Mouse (Mus musculus) lung, postnatal 14 days (tissue): ENCODE measurements around the gene Gpr18.

ENCODE experiments used
- DNase-seq: peaks from one replicate; pipeline ENCODE4 v3.0.0; 2021

Gene Gpr18

DNA sequence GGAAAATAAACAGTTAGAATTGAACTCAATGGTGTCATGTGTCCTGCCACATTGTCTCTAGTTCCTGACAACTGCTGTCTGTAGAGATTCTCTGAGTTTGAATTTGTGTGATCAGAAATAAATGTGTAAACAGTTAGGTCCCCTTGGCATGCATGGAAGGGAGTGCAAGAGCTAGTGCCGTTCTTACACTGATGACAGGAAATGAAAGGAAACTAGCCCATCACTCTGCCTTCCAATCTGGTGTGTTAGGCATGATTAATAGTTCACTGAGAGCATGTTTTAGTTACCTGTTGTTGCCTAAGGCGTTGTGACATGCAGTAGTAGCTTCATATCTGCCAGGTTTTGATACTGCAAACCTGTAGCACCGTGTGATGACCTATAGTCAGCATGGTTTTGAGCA is 32.4 kb upstream of the Gpr18 start:
- DNase-seq: no peak

DNA sequence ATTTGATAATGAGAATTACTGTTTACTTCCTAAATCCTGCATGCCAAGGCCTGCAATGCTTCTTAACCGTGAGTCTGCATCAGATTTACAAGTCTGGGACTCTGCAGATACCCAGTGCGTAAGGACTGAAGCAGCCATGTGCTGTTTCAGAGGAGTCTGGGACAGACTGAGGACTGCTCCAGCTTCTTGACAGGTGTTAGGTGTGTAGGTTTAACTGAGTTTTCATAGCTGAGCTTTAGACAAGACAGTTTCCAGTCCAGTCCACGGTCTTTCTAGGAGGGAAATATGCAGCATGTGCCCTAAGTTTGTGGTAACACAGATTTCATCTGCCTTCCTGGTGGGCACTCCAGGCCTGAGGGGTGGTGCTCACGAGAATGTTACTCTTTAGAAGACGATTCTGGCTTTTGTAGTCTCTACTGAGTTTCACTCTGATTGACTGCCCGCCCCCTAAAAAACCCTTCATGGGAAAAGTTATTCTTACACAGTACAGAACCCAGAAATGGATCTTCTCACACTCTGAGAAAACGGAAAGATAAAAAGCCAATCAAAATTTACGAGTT is 31.7 kb upstream of the Gpr18 start:
- no peak for DNase-seq

DNA sequence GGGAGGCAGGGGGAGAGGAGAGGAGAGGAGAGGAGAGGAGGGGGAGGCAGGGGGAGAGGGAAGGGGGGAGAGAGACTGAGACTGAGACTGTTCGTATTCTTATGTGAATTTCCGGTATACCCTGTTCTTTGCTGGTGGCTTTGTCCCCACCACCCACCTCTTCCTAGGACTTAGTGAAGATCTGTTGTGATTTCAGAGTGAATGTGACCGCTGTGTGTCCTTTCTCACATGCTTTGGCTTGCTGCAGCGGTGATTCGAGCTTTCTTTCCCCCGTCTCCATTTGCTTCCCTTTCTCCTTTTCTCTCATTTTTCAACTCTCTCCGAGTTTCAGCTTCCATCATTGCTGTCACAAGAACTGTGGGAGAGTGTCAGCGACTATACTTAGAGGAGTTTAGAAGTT is 31.1 kb upstream of the Gpr18 start:
- DNase-seq: no peak

DNA sequence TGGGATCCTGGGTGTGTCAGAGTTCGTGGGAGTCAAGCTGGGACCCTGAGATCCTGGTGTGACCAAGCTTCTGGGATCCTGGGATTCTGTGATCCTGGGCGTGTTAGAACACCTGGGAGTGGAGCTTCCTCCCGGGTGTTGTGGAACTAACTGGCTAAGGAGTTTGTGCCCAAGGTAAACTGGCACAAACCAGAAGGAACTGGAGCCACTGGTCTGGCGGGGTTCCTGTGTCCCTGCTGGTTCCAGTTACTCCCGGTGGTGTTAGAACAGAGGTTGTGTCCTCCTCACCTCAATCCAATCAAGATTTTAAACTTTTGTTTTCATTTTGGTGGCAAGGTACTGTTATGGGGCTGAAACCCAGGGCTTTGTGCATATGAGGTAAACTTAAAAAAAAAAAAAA is 30.6 kb upstream of the Gpr18 start:
- DNase-seq: no peak

DNA sequence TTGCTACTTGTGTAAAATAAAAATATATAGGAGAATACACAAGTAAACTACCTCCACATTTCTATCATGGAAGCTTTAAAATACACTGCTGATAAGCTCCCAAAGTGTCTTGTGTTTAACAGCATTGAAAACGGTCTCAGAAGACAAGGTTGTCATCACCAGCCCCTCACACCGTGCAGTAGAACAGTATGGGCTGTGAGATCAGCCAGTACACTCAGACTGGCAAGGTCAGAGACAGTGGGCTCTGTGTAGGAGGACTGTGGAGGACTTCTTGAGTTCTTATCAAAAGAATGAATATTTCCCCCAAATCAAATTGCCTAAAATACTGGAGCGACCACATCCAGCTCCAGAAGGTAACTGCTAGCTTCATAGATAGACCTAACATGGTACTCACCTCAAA is 24.0 kb upstream of the Gpr18 start:
- no peak for DNase-seq

DNA sequence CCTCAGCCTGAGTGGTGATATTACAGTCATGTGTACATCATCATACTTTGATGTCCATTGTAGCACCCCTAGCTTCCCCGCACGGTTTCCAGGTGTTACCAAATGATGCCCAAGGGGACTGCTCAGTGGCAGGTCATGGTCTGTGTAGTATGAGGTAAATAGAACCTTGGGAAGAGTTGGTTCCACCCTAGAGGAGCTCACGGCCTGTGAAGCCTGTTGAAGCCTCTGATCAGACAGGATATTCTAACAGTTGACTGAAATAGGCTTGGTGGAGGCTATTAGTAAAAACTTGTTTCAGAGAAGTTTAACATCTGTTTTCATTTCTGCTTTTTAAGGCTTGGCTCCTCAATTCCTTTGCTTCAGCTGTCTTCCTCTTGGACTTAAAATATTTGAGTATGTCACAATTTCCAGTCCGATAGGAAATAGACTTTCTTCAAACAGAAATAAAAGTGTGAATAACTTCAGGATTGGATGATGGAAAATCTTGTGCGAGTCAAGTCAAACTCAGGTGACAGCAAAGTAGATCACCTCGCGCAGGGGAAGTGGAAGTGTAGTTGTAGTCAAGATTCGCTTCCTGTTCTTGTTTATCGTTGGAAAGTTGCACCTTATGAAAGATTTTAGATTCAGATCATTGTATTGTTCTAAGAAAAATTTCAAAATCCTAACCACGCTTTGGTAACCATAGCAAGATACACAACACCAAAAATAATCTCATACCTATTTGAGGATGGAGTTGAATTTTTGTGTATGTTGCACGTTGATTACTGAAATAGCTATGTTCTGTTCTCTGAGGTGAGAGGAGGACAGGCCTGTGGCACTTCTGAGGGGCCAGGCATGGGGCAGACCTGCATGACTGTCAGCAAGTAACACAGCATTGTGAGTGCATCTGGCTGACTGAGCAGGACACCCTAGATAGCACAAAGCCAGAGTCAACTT is 22.9 kb upstream of the Gpr18 start:
- DNase-seq: no peak

DNA sequence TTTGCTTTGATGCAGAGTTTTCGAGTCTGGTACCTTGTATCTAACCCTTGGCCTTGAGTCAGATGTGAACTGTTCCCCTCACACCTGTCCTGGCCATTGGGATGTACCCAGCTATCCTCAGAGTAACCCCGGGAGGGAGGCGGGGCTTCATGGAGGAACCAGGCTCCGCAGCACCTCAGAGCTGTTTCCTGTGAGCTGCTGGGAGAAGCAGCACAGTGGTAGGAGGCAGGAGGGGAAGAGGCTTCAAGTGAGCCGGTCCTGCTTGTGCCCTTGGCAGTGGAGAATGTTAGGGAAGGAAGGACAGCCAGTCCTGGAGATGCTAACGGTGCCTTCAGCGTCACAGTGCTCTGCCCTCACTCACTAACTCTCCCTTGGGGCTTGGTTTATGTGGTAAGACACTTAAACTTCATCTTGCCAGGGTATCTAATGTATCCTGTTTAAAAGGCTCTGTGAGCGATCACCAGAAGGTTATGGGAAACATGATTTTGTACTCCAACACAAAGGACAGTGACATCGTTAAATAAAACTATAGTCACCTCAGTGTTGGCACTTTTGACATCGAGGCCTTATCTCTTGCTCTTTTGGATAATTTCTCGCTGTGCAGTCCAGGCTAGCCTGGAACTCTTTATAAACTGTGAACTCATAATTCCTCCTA is 22.1 kb upstream of the Gpr18 start:
- DNase-seq: no peak

DNA sequence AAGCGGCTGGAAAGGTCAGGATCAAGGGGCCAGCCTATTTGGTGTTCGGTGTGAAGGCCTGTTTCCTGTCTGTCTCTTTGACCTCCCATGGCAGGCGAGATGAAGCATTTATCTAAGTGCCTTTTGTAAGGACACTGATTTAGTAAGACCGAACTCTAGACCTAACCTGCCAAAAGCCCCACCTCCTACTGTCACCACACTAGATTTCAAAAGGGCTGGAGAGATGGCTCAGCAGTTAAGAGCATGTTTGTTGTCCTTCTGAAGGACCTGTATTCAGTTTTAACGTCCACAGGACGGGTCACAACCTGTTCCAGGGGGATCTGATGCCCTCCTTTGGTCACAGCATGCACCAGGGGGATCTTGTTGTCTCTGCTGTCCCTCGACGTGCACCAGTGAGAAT is 21.3 kb upstream of the Gpr18 start:
- DNase-seq: no peak

DNA sequence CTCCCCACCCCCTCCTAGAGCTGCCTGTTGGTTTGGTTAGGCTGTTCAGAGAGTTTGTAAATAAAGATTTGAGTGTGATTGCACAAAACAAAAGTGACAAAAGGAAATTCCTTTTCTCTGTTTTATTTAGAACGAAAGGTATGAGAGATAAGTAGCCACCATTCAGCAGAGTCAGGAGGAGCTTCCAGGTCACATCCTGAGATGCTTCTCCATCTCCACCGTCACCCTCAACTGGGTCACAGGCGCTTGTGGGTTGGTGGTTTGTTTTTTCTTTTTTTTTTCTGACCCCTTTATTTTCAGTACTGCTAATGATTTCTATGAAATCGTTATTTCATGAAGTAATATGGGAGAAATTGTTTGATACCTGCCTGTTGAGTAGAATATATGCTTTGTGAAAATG is 20.8 kb upstream of the Gpr18 start:
- DNase-seq: no peak

DNA sequence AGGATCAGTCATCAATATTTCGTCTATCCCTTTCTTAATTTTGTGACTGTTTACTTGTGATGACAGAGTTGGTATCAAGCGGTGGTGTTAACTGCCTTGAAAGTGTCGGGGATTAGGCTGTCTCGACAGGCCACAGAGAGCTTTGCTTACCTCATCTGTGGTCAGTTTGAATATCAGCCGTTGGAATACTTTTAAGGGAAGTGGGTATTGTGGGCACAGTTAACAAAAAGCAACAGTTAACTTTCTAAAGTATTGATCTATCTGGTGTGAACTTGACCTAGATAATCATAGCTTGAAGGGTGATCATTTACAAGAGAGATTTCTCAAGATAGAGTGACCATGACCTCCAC is 19.0 kb upstream of the Gpr18 start:
- no peak for DNase-seq

DNA sequence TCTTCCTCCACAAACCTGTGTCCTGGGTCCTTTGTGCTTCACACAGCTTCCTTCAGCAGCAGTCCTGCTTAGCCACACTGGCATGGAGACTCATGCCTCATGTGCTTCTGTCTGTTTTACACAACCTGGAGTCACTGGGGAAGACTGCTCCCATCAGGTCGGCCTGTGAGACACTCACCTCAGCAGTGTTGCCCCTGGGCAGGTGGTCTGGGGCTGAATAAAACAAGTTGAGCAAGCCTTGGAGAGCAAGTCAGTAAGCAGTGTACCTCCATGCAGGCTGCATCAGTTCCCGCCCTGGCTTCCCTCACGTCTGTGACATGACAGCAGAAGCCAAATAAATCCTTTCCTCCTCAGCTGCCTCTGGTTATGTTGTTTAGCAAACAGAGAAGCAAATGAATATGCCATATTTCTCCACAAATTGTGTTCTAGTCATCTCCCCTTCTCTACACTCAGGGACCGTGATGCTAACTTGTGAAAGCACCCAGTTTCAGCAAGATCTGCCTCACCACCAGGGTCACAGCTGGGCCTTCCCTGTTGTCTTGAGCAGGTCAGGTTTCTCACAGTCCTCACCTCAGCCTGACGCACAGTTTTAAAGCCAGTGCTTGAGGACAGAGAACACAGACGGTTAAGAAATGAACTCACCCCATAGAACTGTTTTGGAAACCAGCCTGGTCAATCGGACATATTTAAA is 18.5 kb upstream of the Gpr18 start:
- no peak for DNase-seq

DNA sequence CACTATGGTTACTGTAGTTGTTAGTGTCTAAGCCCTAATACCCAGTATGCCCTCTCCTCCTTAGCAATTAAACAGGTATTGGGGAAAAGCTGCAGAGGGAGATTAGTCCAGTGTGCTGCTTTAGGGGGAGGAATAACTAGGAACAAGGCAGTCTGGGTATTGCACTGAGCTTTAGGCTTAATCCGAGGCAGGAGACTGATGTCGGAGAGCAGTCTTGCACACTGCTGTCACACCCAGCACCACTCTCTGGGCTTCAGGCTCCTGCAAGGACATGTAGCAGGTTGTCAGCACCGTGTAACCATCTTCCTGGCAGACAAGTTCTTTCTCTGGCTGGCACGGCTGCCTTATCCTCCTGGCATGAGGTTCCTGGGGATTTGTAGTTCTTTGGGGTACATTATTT is 16.6 kb upstream of the Gpr18 start:
- no peak for DNase-seq

DNA sequence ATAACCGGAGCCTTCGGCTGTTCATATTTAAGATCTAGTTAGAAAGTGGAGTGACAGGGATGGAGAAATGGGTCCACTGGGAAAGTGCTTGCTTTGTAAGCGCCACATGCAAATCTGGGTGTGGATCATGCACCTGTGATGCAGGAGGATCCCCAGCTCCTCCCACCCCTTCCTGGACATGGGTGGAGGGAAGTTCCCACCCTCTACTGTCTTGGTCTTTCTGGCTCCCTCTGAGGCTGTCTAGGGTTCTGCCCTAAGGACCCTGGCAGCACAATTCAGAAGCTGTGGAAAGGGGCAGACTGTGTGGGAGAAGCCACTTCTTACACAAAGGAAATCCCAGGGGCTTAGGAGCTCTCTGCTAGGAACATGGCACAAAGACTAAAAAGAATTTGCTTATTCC is 16.0 kb upstream of the Gpr18 start:
- no peak for DNase-seq

DNA sequence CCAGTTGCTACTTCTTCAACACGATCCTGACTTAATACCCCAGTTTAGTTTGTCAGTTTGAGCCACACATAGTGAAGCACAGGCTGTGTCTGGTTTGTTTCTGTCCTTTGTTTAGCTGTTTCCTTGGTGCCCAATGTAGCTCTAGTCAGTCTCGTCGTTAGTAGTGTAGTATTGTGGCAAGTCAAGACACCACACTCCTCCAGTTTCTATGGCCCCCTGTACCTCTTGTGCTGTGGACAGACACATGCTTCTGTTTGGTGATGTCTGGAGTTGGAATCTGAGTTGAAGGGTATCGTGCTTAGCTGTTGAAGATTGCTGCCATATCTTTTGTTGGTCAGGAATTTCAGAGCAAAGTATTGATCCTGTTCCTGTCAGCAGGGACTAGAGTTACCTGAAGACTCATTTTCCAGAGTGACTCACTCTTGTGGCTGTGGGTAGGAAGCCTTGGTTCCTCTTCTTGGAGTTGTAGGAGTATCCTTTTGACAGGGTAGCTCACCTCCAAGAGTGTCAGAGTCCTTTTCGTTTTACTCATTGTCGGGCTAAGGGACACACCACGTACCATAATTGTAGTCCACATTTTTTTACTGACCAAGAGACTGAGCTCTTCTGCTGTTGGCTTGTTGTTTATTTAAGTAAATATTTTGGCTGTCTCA is 15.3 kb upstream of the Gpr18 start:
- DNase-seq: no peak

DNA sequence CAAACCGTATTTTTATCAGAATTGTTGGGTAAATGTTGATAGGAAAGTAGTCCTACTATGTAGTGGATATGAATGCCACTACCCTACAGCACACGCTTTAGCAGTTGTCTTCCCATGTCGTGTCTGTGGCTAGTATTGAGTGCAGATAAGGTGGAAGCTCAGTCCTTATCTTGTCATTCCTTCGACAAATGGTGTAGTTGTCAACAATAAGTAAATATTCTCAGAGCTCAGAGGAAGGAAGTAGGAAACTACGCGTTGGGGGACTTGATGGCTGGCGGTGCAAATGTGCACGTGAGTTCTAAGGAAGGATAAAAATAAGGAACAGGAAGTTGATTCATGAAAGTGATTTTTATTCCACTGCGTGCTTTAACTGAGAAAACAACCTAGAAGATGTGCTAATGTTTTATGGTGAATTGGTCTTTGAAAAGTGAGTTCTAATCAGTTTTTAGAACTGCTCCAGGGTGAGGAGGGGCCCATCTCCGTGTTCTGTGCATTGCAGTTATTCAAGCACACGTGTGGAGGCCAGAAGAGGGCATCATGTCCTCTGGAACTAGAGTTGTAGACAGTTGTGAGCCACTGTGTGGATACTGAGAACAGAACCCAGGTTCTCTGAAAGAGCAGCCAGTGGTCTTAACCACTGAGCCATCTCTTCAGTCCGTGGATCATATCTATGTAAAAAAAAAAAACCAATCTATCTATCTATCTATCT is 13.8 kb upstream of the Gpr18 start:
- DNase-seq: no peak

DNA sequence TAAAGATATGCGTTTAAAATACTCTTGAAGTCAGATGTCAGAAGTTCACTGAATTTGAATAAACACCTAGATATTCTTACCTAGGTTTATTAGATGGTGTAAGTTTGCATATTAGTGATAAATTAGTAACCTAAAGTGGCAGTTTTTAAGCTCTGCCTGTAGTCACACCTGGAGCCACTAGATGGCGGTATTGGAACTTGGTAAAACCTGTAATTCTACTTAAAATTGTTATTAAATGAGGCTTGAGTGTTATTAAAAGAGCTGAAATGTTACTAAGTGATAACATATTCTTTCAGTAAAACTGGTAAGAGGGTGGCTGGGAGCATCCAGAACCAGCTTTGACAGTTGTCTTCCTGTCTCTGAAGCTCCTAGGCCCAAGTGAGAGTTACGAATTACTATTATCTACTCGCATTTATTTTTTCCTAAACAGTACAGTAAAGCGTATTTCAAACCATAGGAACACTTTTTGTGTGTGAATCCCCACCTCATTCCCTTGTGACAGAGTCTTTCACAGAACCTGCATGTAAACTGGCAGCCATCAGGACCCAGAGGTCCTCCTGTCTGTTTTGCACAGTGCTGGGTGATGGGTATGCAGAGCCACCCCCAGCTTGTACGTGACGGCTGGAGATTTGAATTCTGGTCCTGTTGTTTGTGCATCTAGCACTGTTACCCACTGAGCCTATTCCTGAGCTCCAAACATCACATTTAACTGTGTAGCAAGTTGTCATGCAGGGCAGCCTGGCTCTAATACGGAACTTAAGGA is 13.0 kb upstream of the Gpr18 start:
- DNase-seq: peak; percentile 76

DNA sequence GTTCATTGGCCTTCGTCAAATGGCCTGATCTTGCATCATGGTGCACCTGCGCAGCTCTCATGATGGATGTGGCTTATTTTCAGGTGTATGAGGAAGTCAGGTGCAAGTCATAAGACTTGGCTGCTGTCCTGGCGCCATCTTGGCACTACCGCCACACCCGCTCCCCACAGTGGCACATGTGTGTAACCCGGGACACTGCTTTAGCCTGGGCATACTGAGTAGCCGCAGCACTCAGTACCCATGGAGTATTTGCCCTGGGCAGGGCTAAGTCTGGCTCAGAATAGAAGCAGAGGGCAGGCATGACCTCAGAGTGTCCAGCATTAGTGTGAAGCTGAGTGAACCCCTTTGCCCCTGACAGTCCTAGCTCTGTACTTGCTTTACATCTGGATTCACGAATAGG is 11.9 kb upstream of the Gpr18 start:
- DNase-seq: no peak

DNA sequence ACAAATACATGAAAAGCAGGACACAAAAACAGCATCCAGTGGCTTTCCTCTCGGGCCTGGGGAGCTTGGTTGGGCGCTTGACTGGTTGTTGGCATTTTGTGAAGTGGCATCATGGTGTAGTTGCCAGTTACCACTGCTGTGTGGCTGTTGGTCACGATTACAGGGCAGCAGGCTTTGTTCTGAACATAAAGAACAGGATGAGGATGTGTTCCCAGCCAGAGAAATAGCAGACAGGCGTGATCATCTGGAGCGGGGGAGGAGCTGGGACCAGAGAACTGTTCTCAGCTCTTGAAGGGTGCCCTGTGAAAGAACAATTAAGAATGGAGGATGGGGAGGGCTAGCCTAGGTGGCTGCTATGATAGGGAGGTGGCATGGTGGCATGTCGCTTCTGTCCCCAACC is 11.3 kb upstream of the Gpr18 start:
- DNase-seq: no peak

DNA sequence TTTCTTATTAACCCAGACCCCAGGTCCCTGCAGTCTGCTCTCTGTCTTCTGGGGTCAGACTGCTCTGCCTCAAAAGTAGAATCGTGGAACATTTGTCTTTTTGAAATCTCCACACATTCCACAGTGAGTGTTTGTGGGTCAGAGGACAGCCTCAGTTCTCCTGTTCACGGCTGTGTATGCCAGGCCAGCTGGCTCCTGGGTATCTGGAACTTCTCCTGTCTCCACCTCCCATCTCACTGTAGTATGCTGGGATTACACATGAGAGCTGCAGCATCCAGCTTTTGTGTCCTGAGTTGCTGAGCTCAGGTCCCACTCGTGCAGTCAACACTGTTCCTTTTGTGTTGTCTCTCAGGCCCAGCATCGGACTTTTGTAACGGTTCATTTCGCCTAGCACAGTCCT is 9.3 kb upstream of the Gpr18 start:
- DNase-seq: no peak

DNA sequence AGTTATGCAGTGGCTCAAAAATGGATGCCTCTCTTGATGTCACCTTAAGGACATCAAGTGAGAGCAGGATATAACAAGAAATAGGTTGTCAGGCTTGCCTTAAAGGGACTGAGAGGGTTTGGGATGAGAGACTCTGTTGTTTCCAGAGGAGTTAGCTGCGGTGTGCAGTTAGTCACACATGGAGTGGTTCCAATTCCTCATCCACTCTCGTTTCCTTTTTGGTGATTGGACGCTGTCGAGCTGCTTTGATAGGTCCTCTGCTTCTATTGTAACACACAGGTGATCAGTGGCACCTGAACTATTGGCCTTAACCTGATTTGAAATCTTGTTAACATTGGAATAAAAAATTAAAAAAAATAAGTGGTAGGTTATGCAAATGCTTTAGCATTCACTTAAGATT is 7.2 kb upstream of the Gpr18 start:
- no peak for DNase-seq

DNA sequence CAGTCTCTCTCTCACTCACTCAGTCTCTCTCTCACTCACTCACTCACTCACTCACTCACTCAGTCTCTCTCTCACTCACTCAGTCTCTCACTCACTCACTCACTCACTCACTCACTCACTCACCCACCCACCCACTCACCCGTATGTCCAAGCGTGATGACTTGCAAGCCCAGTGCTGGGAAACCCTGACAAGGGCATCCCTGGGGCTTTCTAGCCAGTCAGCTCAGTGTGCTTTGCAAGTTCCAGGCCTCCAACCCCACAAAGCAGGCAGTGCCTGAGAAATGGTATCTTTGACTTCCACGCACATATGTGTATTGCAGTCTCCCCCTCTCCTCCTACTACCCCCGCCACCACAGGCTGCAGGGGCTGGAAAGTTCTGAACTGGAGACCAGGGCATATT is 6.4 kb upstream of the Gpr18 start:
- no peak for DNase-seq
